Mouse (Mus musculus): ENCODE data around the gene Sag. TPM values are rescaled to one million over a fixed set of nuclear protein-coding genes. Genes with fewer than 3 reads are reported as not detected.
A peak's percentile ranks its signal among the peaks of the same experiment; 100 is the strongest.

Sag gene
- total RNA-seq, 2 experiments from 2014 or later: 0.15 to 0.33 TPM

- DNase-seq: peak in 1 of 2 experiments; percentile 17
These were observed 50.9 kb downstream of the Sag start for GRCm38 (mm10) chr1:87854411-87854810.

GRCm38 (mm10) chr1:87854851-87855251, 51.4 kb downstream of the Sag start:
- DNase-seq: peak in 1 of 2 experiments; percentile 25

- DNase-seq: no peak
These were observed 52.0 kb downstream of the Sag start for GRCm38 (mm10) chr1:87855522-87855921.

GRCm38 (mm10) chr1:87856823-87857222, 53.3 kb downstream of the Sag start:
- peak; percentile 54 to 71 for DNase-seq

- DNase-seq: no peak
These were observed 54.6 kb downstream of the Sag start for GRCm38 (mm10) chr1:87858031-87858430.

- no peak for DNase-seq
These were observed 55.0 kb downstream of the Sag start for GRCm38 (mm10) chr1:87858529-87858928.

- DNase-seq: no peak
These were observed 60.1 kb downstream of the Sag start for GRCm38 (mm10) chr1:87863602-87864001.

GRCm38 (mm10) chr1:87864889-87865288, 61.4 kb downstream of the Sag start:
- DNase-seq: no peak

- peak in 1 of 2 experiments; percentile 32 for DNase-seq
These were observed 63.2 kb downstream of the Sag start for GRCm38 (mm10) chr1:87866672-87867071.

GRCm38 (mm10) chr1:87871546-87871945, 68.1 kb downstream of the Sag start:
- peak; percentile 43 to 46 for DNase-seq

GRCm38 (mm10) chr1:87873081-87873480, 69.6 kb downstream of the Sag start:
- no peak for DNase-seq

GRCm38 (mm10) chr1:87876065-87876464, 72.6 kb downstream of the Sag start:
- no peak for DNase-seq

- no peak for DNase-seq
These were observed 74.2 kb downstream of the Sag start for GRCm38 (mm10) chr1:87877552-87878283.

- no peak for DNase-seq
These were observed 75.6 kb downstream of the Sag start for GRCm38 (mm10) chr1:87879034-87879433.

GRCm38 (mm10) chr1:87879494-87880325, 76.2 kb downstream of the Sag start:
- DNase-seq: peak; percentile 93 to 96

- no peak for DNase-seq
These were observed 76.8 kb downstream of the Sag start for GRCm38 (mm10) chr1:87880326-87880627.

GRCm38 (mm10) chr1:87880856-87881255, 77.4 kb downstream of the Sag start:
- peak; percentile 70 to 71 for DNase-seq

- no peak for DNase-seq
These were observed 78.2 kb downstream of the Sag start for GRCm38 (mm10) chr1:87881726-87882125.

- DNase-seq: no peak
These were observed 79.1 kb downstream of the Sag start for GRCm38 (mm10) chr1:87882554-87882953.

- no peak for DNase-seq
These were observed 87.5 kb downstream of the Sag start for GRCm38 (mm10) chr1:87890960-87891359.

- no peak for DNase-seq
These were observed 88.2 kb downstream of the Sag start for GRCm38 (mm10) chr1:87891634-87892033.

- no peak for DNase-seq
These were observed 89.0 kb downstream of the Sag start for GRCm38 (mm10) chr1:87892499-87892898.

GRCm38 (mm10) chr1:87893414-87893813, 89.9 kb downstream of the Sag start:
- no peak for DNase-seq

Measured in heart, adult 18-20 months (tissue).